Mouse (Mus musculus): ENCODE measurements around the gene Zfp358.
A peak's percentile ranks its signal among the peaks of the same experiment; 100 is the strongest.

The Zfp358 gene

DNA sequence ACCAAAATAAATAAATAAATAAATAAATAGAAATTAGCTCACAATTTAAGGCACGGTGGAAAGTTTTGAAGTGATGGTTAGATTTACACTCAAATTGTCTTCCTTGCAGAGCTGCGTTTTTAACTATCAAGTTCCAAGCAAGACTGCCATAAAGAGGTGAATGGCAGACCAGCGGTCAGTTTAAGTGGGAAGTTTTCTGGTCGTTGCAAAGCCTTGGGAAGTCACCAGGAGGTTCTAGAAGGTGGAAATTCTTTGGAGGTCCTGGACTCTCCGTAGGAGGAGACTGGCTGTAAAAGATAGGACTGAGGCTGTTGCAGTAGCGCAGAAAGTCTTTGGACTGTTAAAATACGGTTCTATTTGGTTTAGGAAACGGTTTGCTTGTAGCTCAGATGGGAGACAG lies 6.8 kb downstream of the Zfp358 start:
- DNase-seq (ENCODE audit: low spot score in 2 of 2) = no peak

DNA sequence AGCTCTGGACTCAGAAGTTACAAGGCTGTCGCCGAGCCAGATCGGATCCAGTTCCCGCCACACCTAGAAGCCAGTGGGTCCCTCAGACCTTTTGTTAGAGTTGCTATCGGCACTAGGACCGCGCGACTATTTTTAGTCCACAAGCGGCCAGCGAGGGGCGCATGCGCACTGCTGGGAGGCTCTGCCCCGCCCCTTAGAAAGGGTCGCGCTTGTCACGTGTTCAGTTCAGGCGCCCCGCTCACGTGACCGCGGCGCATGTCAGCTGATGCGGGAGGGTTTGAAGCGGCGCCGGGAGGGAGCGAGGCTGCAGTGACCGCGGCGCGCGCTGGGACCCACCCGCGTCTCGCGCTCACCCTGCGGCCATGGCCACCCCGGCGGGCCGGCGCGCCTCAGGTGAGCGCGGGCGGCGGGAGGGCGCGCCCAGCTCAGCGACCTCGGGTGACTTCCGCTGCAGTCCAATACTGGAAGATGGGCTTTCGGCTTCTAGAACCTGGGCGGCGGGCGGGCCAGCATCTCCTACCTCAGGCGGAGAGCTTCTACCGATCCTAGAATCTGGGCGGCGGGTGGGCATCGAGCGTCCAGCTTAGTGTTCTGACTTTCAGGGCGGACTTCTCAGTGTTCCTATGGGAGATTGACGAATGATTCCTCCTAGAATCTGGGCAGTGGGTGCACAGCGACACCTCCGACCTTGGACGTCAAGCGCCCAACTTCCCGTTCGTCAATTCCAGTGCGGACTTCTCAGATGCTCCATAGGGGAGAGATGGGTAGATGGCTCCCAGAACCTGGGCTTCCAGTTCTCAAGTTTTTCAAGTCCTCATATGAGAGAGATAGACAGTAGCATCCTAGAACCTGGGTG lies 7.5 kb downstream of the Zfp358 start, which contains the start of gene Mcoln1:
Mcoln1 (plus strand) TSS at position 223 of the 856 bp plus-strand sequence.
- peak; percentile 98 to 99 for DNase-seq (ENCODE audit: low spot score in 2 of 2)

DNA sequence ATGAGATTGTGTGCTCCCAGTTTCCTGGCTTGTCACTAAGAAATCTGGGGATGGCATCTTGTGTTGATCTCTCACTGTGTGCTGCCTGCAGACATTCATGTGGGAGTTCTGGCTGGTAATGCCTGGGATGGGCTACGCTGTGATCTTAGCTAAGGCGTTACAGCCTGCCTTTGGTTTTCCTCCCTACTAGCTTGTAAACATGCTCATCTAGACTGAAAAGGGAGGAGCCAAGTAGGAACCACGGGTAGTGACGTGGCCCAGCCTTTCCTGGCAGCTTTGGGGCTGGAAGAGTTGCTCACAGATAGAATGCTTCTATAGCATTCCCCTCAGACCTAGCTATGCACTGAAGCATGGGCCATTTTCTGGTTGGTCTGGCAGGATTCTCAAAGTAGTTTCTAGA lies 9.3 kb downstream of the Zfp358 start:
- DNase-seq (ENCODE audit: low spot score in 2 of 2) = no peak

DNA sequence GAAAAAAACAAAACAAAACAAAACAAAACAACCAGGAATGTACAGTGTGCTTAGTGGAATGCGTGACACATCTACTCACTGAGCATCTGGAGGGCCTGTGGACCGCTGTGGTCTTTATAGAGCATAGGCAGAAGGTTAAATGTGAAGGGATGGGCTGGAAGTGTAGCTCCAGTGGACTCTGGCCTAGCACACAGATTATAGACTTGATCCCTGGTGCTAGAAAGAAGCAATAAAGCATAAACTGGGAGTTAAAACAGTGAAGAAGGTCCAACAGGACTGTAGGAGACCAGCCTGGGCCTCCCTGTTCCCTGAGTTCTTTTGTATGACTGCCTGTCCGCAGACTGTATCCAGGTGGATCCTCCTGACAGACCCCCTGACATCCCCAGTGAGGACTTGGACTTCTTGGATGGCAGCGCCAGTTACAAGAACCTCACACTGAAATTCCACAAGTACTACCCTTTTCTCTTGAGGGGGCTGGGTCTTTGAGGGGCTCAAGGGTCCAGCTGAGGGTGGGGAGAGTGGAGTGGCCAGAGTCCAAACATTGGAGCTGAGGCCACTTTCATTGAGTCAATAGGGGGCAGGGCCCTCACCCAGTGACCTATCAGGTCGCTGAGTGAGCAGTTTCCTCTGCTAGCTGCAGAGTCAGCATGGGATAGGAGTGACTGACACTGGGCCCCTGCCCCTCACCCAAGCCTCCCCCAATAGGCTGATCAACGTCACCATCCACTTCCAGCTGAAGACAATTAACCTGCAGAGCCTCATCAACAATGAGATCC lies 15.2 kb downstream of the Zfp358 start:
- no peak for DNase-seq (ENCODE audit: low spot score in 2 of 2)

DNA sequence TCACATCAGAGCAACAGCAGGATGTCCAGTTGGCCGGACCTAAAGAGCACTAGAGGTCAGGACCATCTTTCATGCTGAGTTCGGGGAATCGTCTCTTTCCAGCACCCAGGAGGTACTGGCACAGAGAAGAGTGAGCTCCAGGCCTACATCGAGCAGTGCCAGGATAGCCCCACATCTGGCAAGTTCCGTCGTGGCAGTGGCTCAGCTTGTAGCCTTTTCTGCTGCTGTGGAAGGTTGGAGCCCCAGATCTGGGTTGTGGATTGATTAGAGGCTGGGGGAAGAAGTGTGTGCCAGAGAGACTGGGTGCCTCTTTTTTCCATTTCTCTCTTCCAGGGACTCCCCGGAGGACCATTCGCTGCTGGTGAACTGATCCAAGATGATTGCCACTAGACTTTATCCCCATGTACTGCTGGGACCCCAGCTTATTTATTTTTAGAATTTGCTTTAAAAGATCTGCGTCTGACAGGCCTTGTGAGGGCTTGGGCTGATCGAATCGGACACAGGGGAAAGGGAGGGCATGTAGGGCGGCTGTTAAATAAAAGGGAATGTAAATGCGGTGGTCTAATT lies 21.8 kb downstream of the Zfp358 start:
- no peak for DNase-seq (ENCODE audit: low spot score in 2 of 2)

DNA sequence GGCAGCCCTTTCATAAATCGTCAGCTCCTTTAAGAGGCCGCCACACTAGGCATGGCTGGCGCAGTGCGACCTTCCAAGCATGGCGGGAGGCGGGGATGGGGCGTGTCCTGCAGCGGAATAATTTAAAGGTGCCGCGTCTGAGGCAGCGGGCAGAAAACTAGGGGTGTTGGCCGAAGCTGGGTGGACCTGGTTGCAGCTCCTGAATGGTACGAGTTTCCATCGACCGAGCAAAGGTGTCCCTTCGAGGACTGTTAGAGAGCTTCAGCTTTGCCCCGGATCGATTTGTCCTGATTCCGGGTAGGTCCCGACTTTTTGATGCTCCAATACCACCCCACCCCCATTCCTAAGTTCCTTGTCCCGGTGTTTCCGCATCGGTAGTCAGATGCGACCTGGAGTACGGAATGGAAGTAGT lies 22.3 kb downstream of the Zfp358 start, which contains the start of gene Pnpla6:
Pnpla6 (plus strand) TSS at position 125 of the 412 bp plus-strand sequence.
- DNase-seq (ENCODE audit: low spot score in 2 of 2) = peak; percentile 85 to 89

DNA sequence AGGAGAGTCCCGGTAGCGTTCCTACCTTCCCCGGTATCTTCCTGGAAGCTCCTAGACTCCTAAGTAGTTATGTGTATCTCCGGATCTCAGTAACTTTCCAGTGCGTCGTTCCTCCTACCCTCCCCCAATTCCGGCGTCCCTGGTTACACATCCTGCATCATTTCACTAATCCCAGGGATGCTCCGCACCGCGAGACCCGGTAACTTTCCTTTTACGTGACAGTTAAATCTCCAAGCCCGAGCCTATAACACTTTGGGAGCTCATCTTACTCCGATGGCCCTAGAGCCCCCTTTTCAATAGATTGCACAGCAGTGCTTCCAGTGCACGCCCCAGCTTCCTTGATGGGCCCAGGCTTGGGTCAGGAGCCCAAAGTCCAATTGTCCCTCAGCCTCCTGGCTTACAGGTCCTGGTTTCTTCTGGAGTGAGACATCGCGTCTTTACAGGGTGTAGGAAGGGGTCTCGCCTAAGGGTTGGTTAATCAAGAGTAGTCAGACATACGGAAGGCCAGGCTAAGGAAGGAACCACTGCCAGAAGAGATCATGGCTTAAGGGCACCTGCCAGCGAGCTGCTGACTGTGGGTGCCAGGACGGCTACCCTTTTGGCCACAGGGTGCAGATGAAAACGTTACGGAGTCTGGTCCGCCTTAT lies 23.0 kb downstream of the Zfp358 start:
- peak; percentile 48 to 54 for DNase-seq (ENCODE audit: low spot score in 2 of 2)

DNA sequence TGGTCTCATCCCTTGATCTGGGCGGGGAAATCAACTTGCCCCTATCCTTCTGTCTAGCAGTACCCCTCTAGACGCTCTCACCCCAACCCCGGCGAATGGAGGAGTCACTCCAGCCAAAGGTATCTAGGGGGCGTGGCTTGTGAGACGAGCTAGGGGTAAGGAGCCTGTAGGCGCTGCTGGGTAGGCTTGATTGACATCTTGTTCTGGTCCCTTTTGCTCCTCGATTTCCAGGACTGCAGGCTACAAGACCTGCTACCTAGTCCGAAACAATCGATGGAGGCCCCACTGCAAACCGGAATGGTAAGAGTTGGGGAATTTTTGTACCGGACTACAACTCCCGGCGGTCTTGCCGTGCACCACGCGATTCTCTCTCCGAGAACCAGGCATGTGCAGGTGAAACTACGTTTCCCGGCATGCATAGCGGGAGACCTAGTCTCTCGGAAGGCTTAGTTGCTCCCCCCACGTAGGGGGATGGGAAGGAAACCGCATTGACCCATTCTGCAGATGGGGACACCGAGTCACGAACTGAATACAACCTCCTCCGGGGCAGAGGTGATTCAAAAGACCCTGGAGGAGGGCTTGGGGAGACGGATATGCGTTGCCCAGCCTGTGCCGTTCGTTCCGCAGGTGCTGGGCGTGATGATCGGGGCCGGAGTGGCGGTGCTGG lies 23.6 kb downstream of the Zfp358 start:
- peak; percentile 92 to 94 for DNase-seq (ENCODE audit: low spot score in 2 of 2)

DNA sequence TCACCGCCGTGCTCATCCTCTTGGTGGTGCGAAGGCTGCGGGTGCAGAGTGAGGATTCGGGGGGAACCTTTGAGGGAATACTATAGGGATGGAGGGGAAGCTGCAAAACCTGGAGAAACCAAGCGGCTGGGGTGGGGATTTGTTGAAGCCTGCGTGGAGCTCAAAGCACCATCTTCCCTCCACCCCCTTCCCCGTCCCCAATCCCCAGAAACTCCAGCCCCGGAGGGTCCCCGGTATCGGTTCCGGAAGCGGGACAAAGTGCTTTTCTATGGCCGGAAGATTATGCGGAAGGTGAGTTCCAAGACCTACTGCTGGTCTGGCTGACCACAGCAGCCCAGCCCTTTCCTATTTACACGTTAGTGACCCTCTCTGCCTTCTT lies 24.2 kb downstream of the Zfp358 start:
- peak in 1 of 2 experiments; percentile 46 for DNase-seq (ENCODE audit: low spot score in 2 of 2)

DNA sequence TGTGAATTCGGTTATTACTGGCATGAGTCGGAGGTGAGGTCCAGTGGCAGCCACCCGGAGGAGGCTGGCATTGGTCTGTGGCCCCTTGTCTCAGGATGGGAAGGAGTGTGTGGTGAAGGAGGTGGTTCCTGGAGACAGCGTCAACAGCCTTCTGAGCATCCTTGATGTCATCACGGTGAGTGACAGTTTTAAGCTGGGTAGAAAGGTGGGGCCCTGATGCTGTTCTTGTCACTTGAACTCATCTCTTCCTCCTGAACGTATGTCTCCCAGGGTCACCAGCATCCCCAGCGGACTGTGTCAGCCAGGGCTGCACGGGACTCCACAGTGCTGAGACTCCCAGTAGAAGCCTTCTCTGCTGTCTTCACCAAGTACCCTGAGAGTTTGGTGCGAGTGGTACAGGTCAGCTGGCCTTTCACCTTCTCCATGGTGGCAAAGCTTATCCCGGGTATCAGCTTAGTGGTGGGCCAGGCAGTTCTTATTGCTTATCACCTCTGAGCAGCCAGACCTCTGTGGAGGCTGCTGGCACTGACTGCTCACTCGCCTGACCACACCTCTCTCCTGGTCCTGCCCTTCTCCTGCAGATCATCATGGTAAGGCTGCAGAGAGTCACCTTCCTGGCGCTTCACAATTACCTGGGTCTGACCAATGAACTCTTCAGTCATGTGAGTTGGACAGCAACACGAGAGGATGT lies 29.2 kb downstream of the Zfp358 start:
- DNase-seq (ENCODE audit: low spot score in 2 of 2) = no peak

DNA sequence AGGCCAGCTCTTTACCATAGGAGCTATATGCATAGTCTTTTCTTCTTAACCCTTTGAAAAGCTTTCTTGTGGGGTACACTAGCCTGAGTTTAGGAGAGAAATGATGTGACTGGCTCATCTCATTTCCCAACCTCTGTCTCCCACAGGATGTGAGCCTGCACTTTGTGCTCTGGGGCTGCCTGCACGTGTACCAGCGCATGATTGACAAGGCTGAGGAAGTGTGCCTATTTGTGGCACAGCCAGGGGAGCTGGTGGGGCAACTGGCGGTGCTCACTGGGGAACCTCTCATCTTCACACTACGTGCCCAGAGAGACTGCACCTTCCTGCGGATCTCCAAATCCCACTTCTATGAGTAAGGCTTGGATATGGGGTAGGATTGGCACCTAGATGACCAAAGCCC lies 37.9 kb downstream of the Zfp358 start:
- no peak for DNase-seq (ENCODE audit: low spot score in 2 of 2)

DNA sequence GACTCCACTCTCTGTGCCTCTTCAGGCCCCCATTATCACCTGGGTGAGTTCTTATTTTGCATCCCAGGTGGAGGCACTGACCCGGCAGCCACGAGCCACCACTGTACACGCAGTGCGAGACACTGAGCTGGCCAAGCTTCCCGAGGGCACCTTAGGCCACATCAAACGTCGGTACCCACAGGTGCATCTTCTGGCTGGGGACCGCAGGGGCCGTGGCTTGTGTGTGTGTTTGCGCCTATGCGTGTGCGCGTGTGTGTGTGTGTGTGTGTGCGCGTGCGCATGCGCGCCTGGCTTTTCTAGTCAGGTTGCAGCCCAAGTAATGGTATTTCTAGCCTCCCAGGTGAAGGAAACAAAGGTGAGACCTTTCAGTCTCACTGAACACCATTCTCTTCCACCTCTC lies 39.0 kb downstream of the Zfp358 start:
- DNase-seq (ENCODE audit: low spot score in 2 of 2) = no peak

DNA sequence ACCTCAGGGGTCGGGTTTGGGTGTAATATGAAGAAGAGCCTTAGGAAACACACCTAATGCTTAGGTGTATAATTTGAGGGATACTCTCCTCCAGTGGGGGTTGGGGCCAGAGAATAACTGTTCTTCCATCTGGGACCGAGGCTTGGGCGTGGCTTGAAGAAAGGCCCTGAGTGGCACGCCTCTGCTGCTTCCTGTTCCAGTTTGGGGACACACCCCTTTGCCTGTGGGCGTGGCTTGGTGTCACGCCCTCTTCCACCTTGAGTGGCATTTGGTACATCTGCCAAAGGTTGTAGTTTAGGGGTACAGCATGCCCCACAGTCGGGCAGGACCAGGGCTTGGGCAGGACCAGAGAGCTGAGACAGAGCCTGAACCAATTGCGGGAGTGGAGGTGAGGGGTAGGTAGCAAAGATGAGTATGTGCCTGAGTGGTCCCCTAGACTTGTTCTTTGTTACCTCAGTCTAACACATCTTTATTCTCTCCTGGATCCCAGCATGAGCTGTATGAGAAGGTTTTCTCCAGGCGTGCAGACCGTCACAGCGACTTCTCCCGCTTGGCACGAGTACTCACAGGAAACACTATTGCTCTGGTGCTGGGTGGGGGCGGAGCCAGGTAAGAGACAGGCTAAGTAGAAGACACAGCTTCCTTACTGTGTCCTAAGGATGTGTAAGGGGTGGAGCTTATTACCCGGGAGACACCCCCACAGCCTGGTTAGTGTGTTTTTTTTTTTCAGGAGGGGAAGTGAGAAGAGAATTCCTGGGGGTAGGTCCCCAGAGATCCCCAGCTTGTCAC lies 43.3 kb downstream of the Zfp358 start:
- no peak for DNase-seq (ENCODE audit: low spot score in 2 of 2)

DNA sequence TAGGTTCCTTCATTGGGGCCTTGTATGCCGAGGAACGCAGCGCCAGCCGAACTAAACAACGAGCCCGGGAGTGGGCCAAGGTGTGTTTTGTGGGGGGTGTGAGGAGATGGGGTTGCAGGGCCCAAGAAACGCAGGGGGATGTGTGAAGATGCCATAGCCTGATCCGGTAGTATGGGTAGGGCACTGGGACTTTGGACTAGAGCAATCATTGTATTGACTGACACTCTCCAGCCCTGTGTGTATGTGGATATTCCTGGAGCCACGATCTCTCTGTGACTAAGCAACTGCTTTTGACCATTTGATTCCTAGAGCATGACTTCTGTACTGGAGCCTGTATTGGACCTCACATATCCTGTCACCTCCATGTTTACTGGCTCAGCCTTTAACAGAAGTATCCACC lies 44.0 kb downstream of the Zfp358 start:
- no peak for DNase-seq (ENCODE audit: low spot score in 2 of 2)

DNA sequence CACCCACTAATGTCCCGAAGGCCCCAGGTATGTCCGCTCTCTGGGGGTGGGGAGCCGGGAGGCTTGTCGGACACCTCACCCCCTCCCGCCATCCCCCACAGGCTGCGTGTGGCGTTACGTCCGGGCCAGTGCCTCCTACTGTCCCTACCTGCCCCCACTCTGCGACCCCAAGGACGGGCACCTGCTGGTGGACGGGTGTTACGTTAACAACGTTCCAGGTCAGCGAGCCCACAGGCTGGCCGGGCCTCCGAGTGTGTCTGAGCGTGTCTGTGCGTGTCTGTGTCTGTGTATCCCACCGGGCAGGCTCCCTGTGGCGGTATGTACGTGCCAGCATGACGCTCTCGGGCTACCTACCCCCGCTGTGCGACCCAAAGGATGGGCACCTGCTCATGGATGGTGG lies 44.7 kb downstream of the Zfp358 start:
- DNase-seq (ENCODE audit: low spot score in 2 of 2) = no peak

DNA sequence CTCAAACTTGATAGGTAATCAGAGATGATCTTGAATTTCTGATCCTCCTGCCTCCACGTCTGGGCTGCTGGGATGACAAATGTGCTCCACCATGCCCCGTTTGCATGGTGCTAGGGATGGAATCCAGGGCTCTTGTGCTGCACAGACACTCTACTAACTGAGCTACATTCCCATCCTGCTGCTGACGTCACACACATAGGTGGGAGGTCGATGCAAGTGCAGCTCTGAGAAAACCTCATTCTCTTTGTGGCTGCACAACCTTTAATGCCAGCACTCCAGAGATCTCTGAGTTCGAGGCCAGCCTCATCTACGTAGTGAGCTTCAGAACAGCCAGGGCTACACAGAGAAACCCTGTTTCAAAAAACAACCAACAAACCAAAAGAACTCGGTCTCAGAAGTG lies 46.2 kb downstream of the Zfp358 start:
- no peak for DNase-seq (ENCODE audit: low spot score in 2 of 2)

DNA sequence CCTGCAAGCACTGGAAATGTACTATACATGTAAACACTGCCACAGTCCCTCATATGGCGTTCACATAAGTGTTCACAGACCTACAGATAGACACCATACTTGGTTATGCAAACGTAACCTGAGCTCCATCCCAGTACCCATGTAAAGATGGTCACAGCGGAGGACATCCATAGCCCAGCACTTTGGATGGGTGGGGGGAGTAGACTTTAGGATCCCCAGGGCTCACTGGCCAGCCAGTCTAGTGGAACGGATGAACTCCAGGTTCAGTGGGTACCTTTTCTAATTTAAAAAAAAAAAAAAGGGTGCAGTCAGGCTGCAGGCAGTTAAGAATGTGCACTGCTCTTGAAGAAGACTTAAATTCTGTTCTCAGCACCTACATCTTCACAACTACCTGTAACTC lies 47.1 kb downstream of the Zfp358 start:
- DNase-seq (ENCODE audit: low spot score in 2 of 2) = no peak

DNA sequence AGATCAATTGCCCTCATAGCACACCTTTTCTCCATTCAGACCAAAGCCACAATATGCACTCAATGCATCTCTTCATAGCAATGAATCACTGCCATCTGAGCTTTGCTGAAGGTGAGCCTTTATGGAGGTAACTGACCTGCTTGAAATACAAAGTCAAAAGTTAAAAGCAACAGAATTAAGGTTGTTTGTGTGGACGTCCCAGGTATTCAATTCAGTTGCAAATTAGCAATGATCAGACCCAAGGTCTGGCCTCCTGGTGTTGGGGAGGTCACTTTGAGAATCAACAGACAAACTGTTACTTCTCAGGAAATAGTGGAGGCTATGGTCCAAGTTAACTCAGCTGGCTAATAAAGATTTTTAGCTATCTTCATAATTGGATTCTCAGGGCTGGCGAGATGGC lies 53.6 kb downstream of the Zfp358 start:
- no peak for DNase-seq (ENCODE audit: low spot score in 2 of 2)
